ENCODE assay signal across 17 mouse cellular contexts in the genomic region with DNA sequence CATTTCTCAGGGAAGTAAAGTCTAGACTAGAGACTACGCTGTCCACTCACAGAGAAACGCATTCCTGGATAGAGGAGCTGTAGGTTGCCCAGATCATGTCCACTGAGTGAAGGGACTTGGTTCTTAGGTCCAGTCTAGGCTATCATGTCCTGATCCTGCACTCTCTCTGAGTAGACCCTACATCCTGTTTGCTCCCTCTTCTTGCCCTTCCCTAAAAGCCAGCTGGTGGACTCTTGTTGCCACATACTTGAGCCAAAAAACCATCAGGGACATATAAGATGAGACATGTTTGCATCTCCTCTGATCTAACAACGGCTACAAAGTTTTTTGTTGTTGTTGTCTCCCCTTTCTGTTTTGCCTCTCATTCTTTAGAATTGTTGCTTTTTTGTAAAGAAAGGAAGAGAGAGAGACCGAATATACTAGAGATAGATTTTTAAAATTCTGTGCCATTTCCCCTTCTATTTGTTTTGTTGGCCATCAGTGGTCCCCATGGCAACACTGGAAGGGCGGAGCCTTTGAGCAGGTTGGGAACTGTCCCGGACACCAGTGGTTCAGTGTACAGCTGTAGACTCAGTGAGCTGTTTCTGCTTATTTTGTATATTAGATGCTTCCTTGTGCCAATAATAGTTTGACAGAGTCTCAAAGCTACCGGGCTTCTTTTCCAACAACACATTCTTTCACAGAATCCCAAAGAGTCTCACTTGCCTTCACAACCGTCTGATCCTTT. TPM values are rescaled to one million over a fixed set of nuclear protein-coding genes. Genes with fewer than 3 reads are reported as not detected.
DNase-seq lines count a peak whose midpoint lies in the region; ATAC-seq and TF ChIP-seq lines count a peak whose summit lies in the region.
"Had no signal": no experiment of that assay in that cellular context is flagged by ENCODE, and none has a peak within 500 bp of the region (broad histone marks: within the 10 kb centered on the region; RNA-seq: fewer than 3 reads in every experiment).

No protein-coding gene starts in this region.

- H3K27me3 ChIP-seq in thymus, adult 2 months (ENCODE audit: control insufficient read depth, insufficient read depth, low read length) = no peaks in the 10 kb centered on the region
- H3K27me3 ChIP-seq in midbrain, postnatal 0 days (ENCODE audit: insufficient read depth, low read length) = no peaks in the 10 kb centered on the region
- H3K27me3 ChIP-seq: heart, embryonic 15.5 days; limb, embryonic 12.5 days; neural tube, embryonic 13.5 days had no signal

- no peak overlapping the region for H3K4me3 ChIP-seq in thymus, adult 2 months (ENCODE audit: control insufficient read depth, insufficient read depth, low read length)
- no peak overlapping the region for H3K4me3 ChIP-seq in midbrain, postnatal 0 days (ENCODE audit: low read depth, low read length)
- H3K4me3 ChIP-seq: heart, embryonic 15.5 days; limb, embryonic 12.5 days; neural tube, embryonic 13.5 days had no signal

- no peak for ATAC-seq in CD4-positive, CD25-positive, alpha-beta regulatory T cell, adult 4 months
- no peak for ATAC-seq in midbrain, postnatal 0 days (ENCODE audit: low FRiP score)
- ATAC-seq: hindbrain, postnatal 0 days; midbrain, embryonic 16.5 days had no signal

- no peak for TF ChIP-seq CTCF in thymus, adult 2 months (IDR thresholded peaks at IDR 0.05; ENCODE audit: borderline replicate concordance, control insufficient read depth, extremely low read depth, insufficient read depth, low read length, poor library complexity)
- no peak for TF ChIP-seq CTCF in midbrain, postnatal 0 days (IDR thresholded peaks at IDR 0.05)

- no peak overlapping the region for H3K9ac ChIP-seq in midbrain, postnatal 0 days (replicated peaks; ENCODE audit: low read length, poor library complexity, severe bottlenecking)
- H3K9ac ChIP-seq: heart, embryonic 15.5 days; limb, embryonic 12.5 days; neural tube, embryonic 13.5 days had no signal

- H3K9me3 ChIP-seq in midbrain, postnatal 0 days (ENCODE audit: low read length) = no peaks in the 10 kb centered on the region
- H3K9me3 ChIP-seq: G1E; heart, embryonic 15.5 days; limb, embryonic 12.5 days; neural tube, embryonic 13.5 days had no signal

- H3K4me2 ChIP-seq in midbrain, postnatal 0 days (ENCODE audit: low read depth, low read length, poor library complexity, severe bottlenecking) = no peak overlapping the region
- H3K4me2 ChIP-seq: heart, embryonic 15.5 days; limb, embryonic 12.5 days; neural tube, embryonic 13.5 days had no signal

- TF ChIP-seq POLR2A in thymus, adult 2 months (IDR thresholded peaks at IDR 0.05; ENCODE audit: control insufficient read depth, extremely low read depth, insufficient read depth, low read length, poor library complexity) = no peak

- H3K4me1 ChIP-seq in thymus, adult 2 months (replicated peaks; ENCODE audit: control insufficient read depth, insufficient read depth, low read length) = peaks cover 51% of the 10 kb centered on the region
- no peaks in the 10 kb centered on the region for H3K4me1 ChIP-seq in midbrain, postnatal 0 days (ENCODE audit: insufficient read depth, low read length)
- H3K4me1 ChIP-seq: heart, embryonic 15.5 days; limb, embryonic 12.5 days; neural tube, embryonic 13.5 days had no signal

- no peak overlapping the region for H3K27ac ChIP-seq in thymus, adult 2 months (ENCODE audit: control insufficient read depth, insufficient read depth, low read length)
- H3K27ac ChIP-seq in midbrain, postnatal 0 days (ENCODE audit: low read depth, low read length) = no peak overlapping the region
- H3K27ac ChIP-seq: heart, embryonic 15.5 days; hindbrain, postnatal 0 days; limb, embryonic 12.5 days; neural tube, embryonic 13.5 days had no signal

- WGBS in thymus, adult 2 months = 80% methylated on average over 8 of the region's 8 CpGs
- 81% methylated on average over 8 of the region's 8 CpGs for WGBS in midbrain, postnatal 0 days

- peak; percentile 51 for DNase-seq in CD4-positive, CD25-positive, alpha-beta regulatory T cell, adult 2 months (ENCODE audit: low read depth, low spot score)
- DNase-seq in thymus, postnatal 4 days = peak; percentile 14
- no peak for DNase-seq in thymus, adult 2 months
- DNase-seq in lung, postnatal 10 days = peak; percentile 87
- DNase-seq in midbrain, postnatal 0 days (ENCODE audit: low spot score) = no peak
- no peak for DNase-seq in left cerebral cortex, adult 11 months (ENCODE audit: low spot score)
- no peak for DNase-seq in adrenal gland, postnatal 14 days
- DNase-seq: cerebellum, adult 18-20 months; retina, postnatal 1 day; thymus, postnatal 36 days had no signal

- H3K36me3 ChIP-seq in thymus, adult 2 months (ENCODE audit: control insufficient read depth, insufficient read depth, low read length) = no peaks in the 10 kb centered on the region
- H3K36me3 ChIP-seq in midbrain, postnatal 0 days (ENCODE audit: insufficient read depth, low read length) = no peaks in the 10 kb centered on the region
- H3K36me3 ChIP-seq: G1E; heart, embryonic 15.5 days; limb, embryonic 12.5 days; neural tube, embryonic 13.5 days had no signal

RNA-seq across cellular contexts. Expression of a gene that starts 15.2 kb away (rescaled TPM):
- polyA plus RNA-seq in CD4-positive, CD25-positive, alpha-beta regulatory T cell, adult 4 months (2017; shearing (Covaris generic)) = 10 to 100 TPM; 14.8 to 22.6 TPM
- polyA plus RNA-seq in thymus, adult 2 months (2012; rRNA removed) = 6.6 and 7.4 TPM in 2 replicates
- total RNA-seq in midbrain, postnatal 0 days (2014; rRNA removed) = 0.19 and 0.44 TPM in 2 replicates
- polyA plus RNA-seq in midbrain, postnatal 0 days (2015; fragmentation: Nextera tagmentation; extraction: Ambion mirVana) = 0.02 and 0.05 TPM in 2 replicates
- 7.9 and 8.3 TPM in 2 replicates for total RNA-seq in adrenal gland, postnatal 14 days (2021)
- total RNA-seq: hindbrain, postnatal 0 days had no signal
- polyA plus RNA-seq: G1E; limb, embryonic 12.5 days had no signal

Comparison
In these comparisons a context has a peak if more than half of its experiments do, and no peak if none do; other contexts are left out.
1. DNase-seq: peak in CD4-positive, CD25-positive, alpha-beta regulatory T cell, adult 2 months (single experiment), thymus, postnatal 4 days (single experiment) and lung, postnatal 10 days (single experiment); none in thymus, adult 2 months (single experiment), midbrain, postnatal 0 days (single experiment), left cerebral cortex, adult 11 months (single experiment) and adrenal gland, postnatal 14 days (single experiment).